Mouse (Mus musculus) hindbrain, postnatal 0 days (tissue): Measurements from ENCODE around the gene Stum. TPM values are rescaled to one million over a fixed set of nuclear protein-coding genes. Genes with fewer than 3 reads are reported as not detected.

ENCODE experiments used
- ATAC-seq: fragments of 200-750 bp; cut with Nextera tagmentation; 2 replicates; pipeline ENCODE4 v1.8.0; 2017; ENCODE audit warnings: mild to moderate bottlenecking, moderate TSS enrichment, moderate library complexity
- DNase-seq: peaks from one replicate; pipeline ENCODE4 v3.0.0-alpha.2; 2015; ENCODE audit warnings: low spot score
- H3K27ac ChIP-seq: fragments of 300-500 bp; sonication (generic); 2 replicates; pipeline ENCODE4 v1.5.1; 2014; ENCODE audit warnings: mild to moderate bottlenecking
- H3K27me3 ChIP-seq: fragments of 300-500 bp; sonication (generic); 2 replicates; pipeline ENCODE4 v1.6.1; 2014; ENCODE audit warnings: low read length, mixed read lengths; ENCODE audit not compliant: insufficient read depth
- H3K36me3 ChIP-seq: fragments of 300-500 bp; sonication (generic); 2 replicates; pipeline ENCODE4 v1.6.1; 2014; ENCODE audit warnings: low read length, mixed read lengths; ENCODE audit not compliant: insufficient read depth
- H3K4me1 ChIP-seq: fragments of 300-500 bp; sonication (generic); 2 replicates; pipeline ENCODE4 v1.6.1; 2014; ENCODE audit warnings: antibody characterized with exemption, low read length, mixed read lengths; ENCODE audit not compliant: insufficient read depth
- H3K4me2 ChIP-seq: fragments of 300-500 bp; sonication (generic); 2 replicates; pipeline ENCODE4 v1.6.1; 2014; ENCODE audit warnings: low read depth, mild to moderate bottlenecking, low read length, moderate library complexity, mixed read lengths
- H3K4me3 ChIP-seq: fragments of 300-500 bp; sonication (generic); 2 replicates; pipeline ENCODE4 v1.5.1; 2014; ENCODE audit warnings: low read length
- H3K9ac ChIP-seq: fragments of 300-500 bp; sonication (generic); replicated peaks from 2 replicates; pipeline ENCODE4 v1.6.1; 2014; ENCODE audit warnings: mild to moderate bottlenecking, low read length, moderate library complexity, mixed read lengths
- H3K9me3 ChIP-seq: fragments of 300-500 bp; sonication (generic); 2 replicates; pipeline ENCODE4 v1.6.1; 2016; ENCODE audit warnings: low read length, mixed read lengths
- CTCF ChIP-seq: IDR thresholded peaks from 2 replicates; pipeline ENCODE4 v1.5.1; 2016; ENCODE audit warnings: antibody characterized with exemption, control low read depth, low read depth
- WGBS: fragments of 180-500 bp; shearing (Covaris S2); extraction: QIAGEN DNeasy Blood & Tissue Kit; methylation state at CpG from one replicate; pipeline ENCODE4 v1.1.7; 2014; 5-methylcytosine and 5-hydroxymethylcytosine counted together
- polyA plus RNA-seq: library from polyadenylated mRNA; unstranded; fragments of >200 nt; fragmentation: Nextera tagmentation; extraction: Ambion mirVana; gene quantifications from 2 replicates; pipeline ENCODE4 v1.2.1, GENCODE M21; 2015
- total RNA-seq: library from RNA; depleted of rRNA; stranded (reverse); fragments of >200 nt; gene quantifications from 2 replicates; pipeline ENCODE4 v1.2.3, GENCODE M21; 2014

Stum gene
- total and polyA plus RNA-seq, 2 experiments from 2014 or later = 20.6 to 105 TPM

- peaks cover 12% of the 10 kb centered on the region; the same call in 1 of the 2 replicates for H3K4me1 ChIP-seq
- no peaks in the 10 kb centered on the region for H3K27me3 ChIP-seq
- DNase-seq = no peak
- no peaks in the 10 kb centered on the region for H3K36me3 ChIP-seq
- H3K9me3 ChIP-seq = no peaks in the 10 kb centered on the region
- no peak overlapping the region for H3K4me2 ChIP-seq
- no peak overlapping the region for H3K27ac ChIP-seq
- no peak for TF ChIP-seq CTCF
- ATAC-seq = no peak
- WGBS = 15% methylated on average over 9 of the region's 9 CpGs
- H3K9ac ChIP-seq = no peak overlapping the region
- H3K4me3 ChIP-seq = no peak overlapping the region
These were observed 48.4 kb downstream of the Stum start for GRCm38 (mm10) chr1:180434925-180435324.

- peak overlapping the region; percentile 36; the same call in 1 of the 2 replicates for H3K27ac ChIP-seq
- no peak overlapping the region for H3K4me3 ChIP-seq
- no peaks in the 10 kb centered on the region for H3K9me3 ChIP-seq
- H3K4me2 ChIP-seq = no peak overlapping the region
- 17% methylated on average over 7 of the region's 7 CpGs for WGBS
- ATAC-seq (peak; percentile 89), DNase-seq (peak; percentile 94)
- no peak overlapping the region for H3K9ac ChIP-seq
- TF ChIP-seq CTCF = peak; percentile 98
- peaks cover 12% of the 10 kb centered on the region; the same call in 1 of the 2 replicates for H3K4me1 ChIP-seq
- H3K36me3 ChIP-seq = no peaks in the 10 kb centered on the region
- H3K27me3 ChIP-seq = no peaks in the 10 kb centered on the region
These were observed 49.3 kb downstream of the Stum start for GRCm38 (mm10) chr1:180433796-180434566.

DNA sequence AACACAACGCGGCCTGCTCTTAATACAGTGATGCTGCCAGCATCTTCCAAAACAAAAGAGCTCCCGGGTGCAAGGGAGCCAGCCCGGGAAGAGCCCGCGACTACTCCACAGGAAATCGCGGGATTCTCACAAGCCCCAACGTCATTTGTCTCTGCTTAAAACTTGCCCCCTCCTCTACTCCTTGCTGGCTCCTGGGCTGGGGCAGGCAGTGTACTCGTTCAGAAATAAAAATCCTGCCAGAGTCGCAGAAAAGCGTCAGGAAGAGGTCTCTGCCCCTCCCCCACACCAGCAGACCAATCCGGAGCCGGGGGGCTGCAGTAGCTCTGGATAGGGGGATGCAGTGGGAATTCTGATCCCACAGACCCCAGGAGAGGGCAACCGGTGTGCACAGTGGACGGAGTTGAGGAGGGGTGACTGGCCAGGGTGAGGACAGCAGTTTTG lies 50.2 kb downstream of the Stum start:
- Histone ChIP-seq H3K9ac (peak overlapping the region; percentile 36), H3K9me3 (no peaks in the 10 kb centered on the region), H3K4me1 (peaks cover 12% of the 10 kb centered on the region; the same call in 1 of the 2 replicates), H3K4me2 (peak overlapping the region; percentile 59), H3K4me3 (peak overlapping the region; percentile 25), H3K27me3 (no peaks in the 10 kb centered on the region), H3K36me3 (no peaks in the 10 kb centered on the region), H3K27ac (no peak overlapping the region)
- DNase-seq = peak; percentile 55
- WGBS = 2% methylated on average over 16 of the region's 16 CpGs
- no peak for TF ChIP-seq CTCF
- ATAC-seq = peak; percentile 41; the same call in 1 of the 2 replicates

GRCm38 (mm10) chr1:180431833-180432232 lies 51.5 kb downstream of the Stum start:
- DNase-seq (peak; percentile 66), ATAC-seq (no peak)
- Histone ChIP-seq H3K4me2 (no peak overlapping the region), H3K27me3 (no peaks in the 10 kb centered on the region), H3K27ac (no peak overlapping the region), H3K4me3 (no peak overlapping the region), H3K36me3 (no peaks in the 10 kb centered on the region), H3K9me3 (no peaks in the 10 kb centered on the region), H3K9ac (no peak overlapping the region), H3K4me1 (peaks cover 12% of the 10 kb centered on the region; the same call in 1 of the 2 replicates)
- 63% methylated on average over 12 of the region's 12 CpGs for WGBS
- peak; percentile 58 for TF ChIP-seq CTCF

DNA sequence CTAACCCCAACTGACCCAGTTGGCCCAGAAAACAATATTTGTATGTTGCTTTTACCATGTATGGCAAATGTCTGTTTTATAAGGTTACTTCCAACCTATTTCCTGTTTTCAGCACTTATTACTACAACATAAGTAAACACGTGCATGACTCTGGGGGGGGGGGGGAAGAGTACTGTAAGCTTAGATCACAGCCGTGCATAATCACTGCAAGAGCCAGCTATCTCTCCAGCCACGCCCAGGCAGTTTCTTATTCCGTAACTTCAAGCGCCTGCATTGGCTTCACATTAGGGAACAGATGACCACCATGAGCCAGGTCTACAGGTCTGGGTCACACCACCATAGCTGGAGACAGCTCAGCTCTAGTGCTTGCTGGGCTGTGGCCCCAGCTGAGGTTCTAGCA lies 53.5 kb downstream of the Stum start:
- TF ChIP-seq CTCF = no peak
- WGBS = 80% methylated on average over 5 of the region's 5 CpGs

DNA sequence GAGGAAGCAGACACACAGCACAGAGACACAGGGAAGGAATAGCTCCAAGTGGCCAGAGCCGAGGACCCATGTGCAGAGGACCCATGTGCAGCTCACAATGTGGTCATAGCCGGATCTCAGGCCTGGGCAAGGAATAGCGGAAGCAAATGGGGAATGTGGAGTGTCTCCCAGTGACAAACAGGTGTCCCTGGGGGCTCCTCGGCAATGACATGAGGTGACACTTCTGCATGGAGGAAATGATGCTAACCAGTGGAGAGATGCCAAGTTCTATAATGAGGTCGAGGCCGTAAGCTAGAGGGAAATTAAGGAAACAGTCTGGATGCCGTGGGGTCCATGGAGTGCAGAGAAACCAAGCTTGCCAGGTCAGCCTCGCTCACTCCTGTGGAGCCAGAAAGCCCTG lies 54.4 kb downstream of the Stum start:
- ATAC-seq (no peak), DNase-seq (no peak)
- H3K4me3 ChIP-seq = no peak overlapping the region
- no peak for TF ChIP-seq CTCF
- no peak overlapping the region for H3K27ac ChIP-seq
- WGBS = 72% methylated on average over 8 of the region's 8 CpGs
- 0 out of 2 replicates have a peak, but pooled peaks cover 5% of the 10 kb centered on the region for H3K4me1 ChIP-seq
- no peaks in the 10 kb centered on the region for H3K36me3 ChIP-seq
- no peaks in the 10 kb centered on the region for H3K9me3 ChIP-seq
- H3K27me3 ChIP-seq = no peaks in the 10 kb centered on the region
- H3K9ac ChIP-seq = no peak overlapping the region
- no peak overlapping the region for H3K4me2 ChIP-seq

More for the DNA sequence above, 53.5 kb downstream of the Stum start:
- no peaks in the 10 kb centered on the region for H3K9me3 ChIP-seq
- H3K4me3 ChIP-seq = no peak overlapping the region
- H3K27ac ChIP-seq = no peak overlapping the region
- no peak for ATAC-seq
- no peaks in the 10 kb centered on the region for H3K27me3 ChIP-seq
- H3K9ac ChIP-seq = no peak overlapping the region
- DNase-seq = no peak
- H3K4me2 ChIP-seq = no peak overlapping the region
- H3K4me1 ChIP-seq = peaks cover 10% of the 10 kb centered on the region; the same call in 1 of the 2 replicates
- H3K36me3 ChIP-seq = no peaks in the 10 kb centered on the region
